ENCODE assay signal across 19 mouse cellular contexts in genomic region chr1:60345712-60346111, GRCm38 (mm10). TPM values are rescaled to one million over a fixed set of nuclear protein-coding genes. Genes with fewer than 3 reads are reported as not detected.
DNase-seq lines count a peak whose midpoint lies in the region; ATAC-seq lines count a peak whose summit lies in the region.
"Had no signal": no experiment of that assay in that cellular context is flagged by ENCODE, and none has a peak within 500 bp of the region (broad histone marks: within the 10 kb centered on the region; RNA-seq: fewer than 3 reads in every experiment).

No protein-coding gene starts in this region.

- no peaks in the 10 kb centered on the region for H3K27me3 ChIP-seq in heart, embryonic 10.5 days (ENCODE audit: insufficient read depth, poor library complexity, severe bottlenecking)
- no peaks in the 10 kb centered on the region for H3K27me3 ChIP-seq in intestine, embryonic 14.5 days (replicated peaks; ENCODE audit: control insufficient read depth, insufficient read depth, low read length)
- no peaks in the 10 kb centered on the region for H3K27me3 ChIP-seq in intestine, embryonic 16.5 days (replicated peaks; ENCODE audit: control insufficient read depth, insufficient read depth, low read length)
- no peaks in the 10 kb centered on the region for H3K27me3 ChIP-seq in liver, embryonic 15.5 days
- H3K27me3 ChIP-seq in liver, embryonic 12.5 days (replicated peaks): no peaks in the 10 kb centered on the region
- H3K27me3 ChIP-seq in midbrain, embryonic 11.5 days (ENCODE audit: control insufficient read depth, insufficient read depth, low read length): no peaks in the 10 kb centered on the region
- H3K27me3 ChIP-seq in midbrain, embryonic 14.5 days (ENCODE audit: control insufficient read depth, insufficient read depth, low read length): no peaks in the 10 kb centered on the region
- H3K27me3 ChIP-seq: embryonic facial prominence, embryonic 12.5 days; forebrain, embryonic 13.5 days; intestine, embryonic 15.5 days had no signal

- H3K36me3 ChIP-seq in heart, embryonic 10.5 days: peaks cover 19% of the 10 kb centered on the region
- H3K36me3 ChIP-seq in intestine, embryonic 14.5 days (ENCODE audit: control insufficient read depth, insufficient read depth, low read length): no peaks in the 10 kb centered on the region
- H3K36me3 ChIP-seq in intestine, embryonic 16.5 days (ENCODE audit: control insufficient read depth, insufficient read depth, low read length): no peaks in the 10 kb centered on the region
- H3K36me3 ChIP-seq in liver, embryonic 15.5 days (replicated peaks): peaks cover 10% of the 10 kb centered on the region
- peaks cover 18% of the 10 kb centered on the region for H3K36me3 ChIP-seq in liver, embryonic 12.5 days
- no peaks in the 10 kb centered on the region for H3K36me3 ChIP-seq in midbrain, embryonic 11.5 days (ENCODE audit: control insufficient read depth, insufficient read depth, low read length)
- H3K36me3 ChIP-seq in midbrain, embryonic 14.5 days (ENCODE audit: control insufficient read depth, insufficient read depth, low read length): no peaks in the 10 kb centered on the region
- H3K36me3 ChIP-seq: embryonic facial prominence, embryonic 12.5 days; intestine, embryonic 15.5 days had no signal

- H3K27ac ChIP-seq in heart, embryonic 10.5 days: peak overlapping the region; percentile 67; the same call in 1 of the 2 replicates
- H3K27ac ChIP-seq in intestine, embryonic 14.5 days (ENCODE audit: low read depth): peak overlapping the region; percentile 52; the same call in 1 of the 2 replicates
- no peak overlapping the region for H3K27ac ChIP-seq in intestine, embryonic 16.5 days (ENCODE audit: low read length)
- 0 out of 2 replicates have a peak overlapping the region, but pooled peaks have one; percentile 24 for H3K27ac ChIP-seq in liver, embryonic 15.5 days (replicated peaks)
- H3K27ac ChIP-seq in liver, embryonic 12.5 days: no peak overlapping the region
- H3K27ac ChIP-seq in midbrain, embryonic 11.5 days (ENCODE audit: low read depth, low read length): no peak overlapping the region
- H3K27ac ChIP-seq in midbrain, embryonic 14.5 days (replicated peaks; ENCODE audit: low read depth, low read length): no peak overlapping the region
- H3K27ac ChIP-seq: embryonic facial prominence, embryonic 12.5 days; forebrain, embryonic 13.5 days; hindbrain, embryonic 14.5 days; intestine, embryonic 15.5 days had no signal

- WGBS in heart, embryonic 10.5 days: 40% methylated on average over 2 of the region's 2 CpGs
- WGBS in intestine, embryonic 14.5 days: 25% methylated on average over 2 of the region's 2 CpGs
- 43% methylated on average over 2 of the region's 2 CpGs for WGBS in intestine, embryonic 16.5 days
- 53% methylated on average over 2 of the region's 2 CpGs for WGBS in liver, embryonic 15.5 days (ENCODE audit: insufficient replicate concordance)
- whole genome bisulfite sequencing in liver, embryonic 12.5 days (ENCODE audit: insufficient replicate concordance): 46% methylated on average over 2 of the region's 2 CpGs
- 83% methylated on average over 2 of the region's 2 CpGs for WGBS in midbrain, embryonic 11.5 days
- 96% methylated on average over 2 of the region's 2 CpGs for WGBS in midbrain, embryonic 14.5 days

- H3K4me2 ChIP-seq in intestine, embryonic 14.5 days (ENCODE audit: low read length): no peak overlapping the region
- no peak overlapping the region for H3K4me2 ChIP-seq in intestine, embryonic 16.5 days (ENCODE audit: low read depth, low read length)
- no peak overlapping the region for H3K4me2 ChIP-seq in liver, embryonic 15.5 days
- no peak overlapping the region for H3K4me2 ChIP-seq in liver, embryonic 12.5 days
- H3K4me2 ChIP-seq in midbrain, embryonic 11.5 days: no peak overlapping the region
- H3K4me2 ChIP-seq in midbrain, embryonic 14.5 days (ENCODE audit: low read length): no peak overlapping the region
- H3K4me2 ChIP-seq: embryonic facial prominence, embryonic 12.5 days; forebrain, embryonic 13.5 days; hindbrain, embryonic 14.5 days; intestine, embryonic 15.5 days had no signal

- H3K9ac ChIP-seq in intestine, embryonic 14.5 days (ENCODE audit: low read length): no peak overlapping the region
- no peak overlapping the region for H3K9ac ChIP-seq in intestine, embryonic 16.5 days (ENCODE audit: low read depth, low read length)
- H3K9ac ChIP-seq in liver, embryonic 15.5 days: no peak overlapping the region
- H3K9ac ChIP-seq in liver, embryonic 12.5 days: no peak overlapping the region
- no peak overlapping the region for H3K9ac ChIP-seq in midbrain, embryonic 11.5 days (ENCODE audit: low read length)
- H3K9ac ChIP-seq in midbrain, embryonic 14.5 days (replicated peaks; ENCODE audit: low read length): no peak overlapping the region
- H3K9ac ChIP-seq: embryonic facial prominence, embryonic 12.5 days; forebrain, embryonic 13.5 days; hindbrain, embryonic 14.5 days; intestine, embryonic 15.5 days had no signal

- no peak for ATAC-seq in intestine, embryonic 14.5 days (replicated peaks; ENCODE audit: low FRiP score, low TSS enrichment, low read depth)
- ATAC-seq in intestine, embryonic 16.5 days: no peak
- ATAC-seq in liver, embryonic 15.5 days (ENCODE audit: insufficient read depth): no peak
- no peak for ATAC-seq in liver, embryonic 12.5 days
- no peak for ATAC-seq in midbrain, embryonic 11.5 days (ENCODE audit: low FRiP score)
- ATAC-seq in midbrain, embryonic 14.5 days (ENCODE audit: low FRiP score, low TSS enrichment): no peak
- ATAC-seq: activated CD4-positive, CD25-positive, alpha-beta regulatory T cell, adult 4 months; forebrain, embryonic 13.5 days; intestine, embryonic 15.5 days had no signal

- peaks cover 11% of the 10 kb centered on the region; the same call in 1 of the 2 replicates for H3K9me3 ChIP-seq in heart, embryonic 10.5 days
- peaks cover 7% of the 10 kb centered on the region; the same call in 1 of the 2 replicates for H3K9me3 ChIP-seq in intestine, embryonic 14.5 days (ENCODE audit: control insufficient read depth, low read length)
- H3K9me3 ChIP-seq in intestine, embryonic 16.5 days (ENCODE audit: control insufficient read depth, low read length): peaks cover 10% of the 10 kb centered on the region
- H3K9me3 ChIP-seq in liver, embryonic 15.5 days (replicated peaks): peaks cover 7% of the 10 kb centered on the region; the same call in 1 of the 2 replicates
- peaks cover 15% of the 10 kb centered on the region for H3K9me3 ChIP-seq in liver, embryonic 12.5 days (replicated peaks)
- peaks cover 5% of the 10 kb centered on the region; the same call in 1 of the 2 replicates for H3K9me3 ChIP-seq in midbrain, embryonic 11.5 days (ENCODE audit: control insufficient read depth, low read length)
- H3K9me3 ChIP-seq in midbrain, embryonic 14.5 days (ENCODE audit: control insufficient read depth, low read length): no peaks in the 10 kb centered on the region
- H3K9me3 ChIP-seq: intestine, embryonic 15.5 days had no signal

- no peak overlapping the region for H3K4me3 ChIP-seq in heart, embryonic 10.5 days
- H3K4me3 ChIP-seq in intestine, embryonic 14.5 days (ENCODE audit: low read depth, low read length): no peak overlapping the region
- no peak overlapping the region for H3K4me3 ChIP-seq in intestine, embryonic 16.5 days (ENCODE audit: low read length)
- no peak overlapping the region for H3K4me3 ChIP-seq in liver, embryonic 15.5 days (replicated peaks)
- no peak overlapping the region for H3K4me3 ChIP-seq in liver, embryonic 12.5 days
- no peak overlapping the region for H3K4me3 ChIP-seq in midbrain, embryonic 11.5 days (ENCODE audit: low read depth, low read length)
- no peak overlapping the region for H3K4me3 ChIP-seq in midbrain, embryonic 14.5 days (replicated peaks; ENCODE audit: low read depth, low read length)
- H3K4me3 ChIP-seq: embryonic facial prominence, embryonic 12.5 days; erythroblast, embryonic 14.5 days; forebrain, embryonic 13.5 days; intestine, embryonic 15.5 days had no signal

- peak; percentile 71 for DNase-seq in heart, embryonic 10.5 days (ENCODE audit: low spot score)
- no peak for DNase-seq in heart, adult 8-10 months (ENCODE audit: low spot score)
- DNase-seq in intestine, embryonic 14.5 days (ENCODE audit: low spot score): no peak
- DNase-seq in midbrain, embryonic 11.5 days (ENCODE audit: low spot score, missing footprints): peak; percentile 76
- no peak for DNase-seq in midbrain, embryonic 14.5 days
- DNase-seq: adrenal gland, postnatal 10 days; cerebellum, adult 9-10 months; right cerebral cortex, postnatal 14 days; spleen, adult 18-20 months; thymus, adult 18-20 months had no signal

- H3K4me1 ChIP-seq in heart, embryonic 10.5 days: peaks cover 30% of the 10 kb centered on the region
- peaks cover 10% of the 10 kb centered on the region for H3K4me1 ChIP-seq in intestine, embryonic 14.5 days (replicated peaks; ENCODE audit: control insufficient read depth, insufficient read depth, low read length)
- H3K4me1 ChIP-seq in intestine, embryonic 16.5 days (ENCODE audit: control insufficient read depth, insufficient read depth, low read length): peaks cover 2% of the 10 kb centered on the region; the same call in 1 of the 2 replicates
- H3K4me1 ChIP-seq in liver, embryonic 15.5 days (replicated peaks): peaks cover 32% of the 10 kb centered on the region
- H3K4me1 ChIP-seq in liver, embryonic 12.5 days: peaks cover 21% of the 10 kb centered on the region
- peaks cover 9% of the 10 kb centered on the region for H3K4me1 ChIP-seq in midbrain, embryonic 11.5 days (ENCODE audit: control insufficient read depth, insufficient read depth, low read length)
- peaks cover 8% of the 10 kb centered on the region; the same call in 1 of the 2 replicates for H3K4me1 ChIP-seq in midbrain, embryonic 14.5 days (ENCODE audit: control insufficient read depth, insufficient read depth, low read length)

RNA-seq across cellular contexts. Expression of gene Cyp20a1, which starts 2.6 kb away (rescaled TPM):
- 36.8 and 42.7 TPM in 2 replicates for polyA plus RNA-seq in heart, embryonic 10.5 days (2016; fragmentation: Nextera tagmentation; extraction: Ambion mirVana)
- total RNA-seq in heart, adult 8-10 months (2022): 10 to 100 TPM in 2 of 4 experiments, 1 to 10 TPM in 2; 8.7 to 11.5 (median 10.4) TPM
- polyA plus RNA-seq in intestine, embryonic 14.5 days (2014; fragmentation: Nextera tagmentation; extraction: Ambion mirVana): 12.0 and 18.7 TPM in 2 replicates
- 16.2 and 18.6 TPM in 2 replicates for polyA plus RNA-seq in intestine, embryonic 16.5 days (2015; fragmentation: Nextera tagmentation; extraction: Ambion mirVana)
- polyA plus RNA-seq in liver, embryonic 15.5 days (2015; fragmentation: Nextera tagmentation; extraction: Ambion mirVana): 10.1 and 10.6 TPM in 2 replicates
- 22.4 and 23.7 TPM in 2 replicates for polyA plus RNA-seq in liver, embryonic 12.5 days (2016; fragmentation: Nextera tagmentation; extraction: Ambion mirVana)
- polyA plus RNA-seq in midbrain, embryonic 11.5 days (2014; fragmentation: Nextera tagmentation; extraction: Ambion mirVana): 16.2 and 16.7 TPM in 2 replicates
- 5.0 and 6.7 TPM in 2 replicates for polyA plus RNA-seq in midbrain, embryonic 14.5 days (2014; fragmentation: Nextera tagmentation; extraction: Ambion mirVana)

Comparison
In these comparisons a context has a peak if more than half of its experiments do, and no peak if none do; other contexts are left out.
1. DNase-seq: peak in heart, embryonic 10.5 days (single experiment) and midbrain, embryonic 11.5 days (single experiment); none in heart, adult 8-10 months (single experiment), intestine, embryonic 14.5 days (single experiment) and midbrain, embryonic 14.5 days (single experiment).
2. H3K27ac ChIP-seq: peak in heart, embryonic 10.5 days (single experiment), intestine, embryonic 14.5 days (single experiment) and liver, embryonic 15.5 days (single experiment); none in intestine, embryonic 16.5 days (single experiment), liver, embryonic 12.5 days (single experiment), midbrain, embryonic 11.5 days (single experiment) and midbrain, embryonic 14.5 days (single experiment).